Mouse (Mus musculus): ENCODE results near the gene Iqschfp.

The Iqschfp gene

GRCm38 (mm10) chr3:67954459-67955065, 62.5 kb downstream of the Iqschfp start:
- no peak for DNase-seq (ENCODE audit: low spot score)

DNA sequence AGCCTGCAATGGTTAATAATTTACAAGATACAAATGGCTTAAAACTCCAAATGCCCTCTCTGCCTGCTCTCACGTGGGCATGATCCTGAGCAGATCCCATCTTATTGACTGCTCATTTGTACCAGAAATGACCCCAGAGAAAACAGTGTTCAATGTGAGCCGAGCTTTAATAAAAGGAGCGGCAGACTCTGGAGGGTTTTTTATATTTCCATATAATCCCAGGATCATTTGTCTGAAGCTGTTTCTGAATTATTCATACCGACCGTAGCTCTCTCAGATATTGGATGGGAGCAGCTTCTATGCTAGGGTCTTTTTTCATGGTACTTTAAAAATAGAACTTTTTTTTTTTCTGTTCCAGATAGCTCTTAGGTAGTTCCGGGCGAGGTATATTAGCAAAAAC, 67.6 kb downstream of the Iqschfp start:
- no peak for DNase-seq (ENCODE audit: low spot score)

DNA sequence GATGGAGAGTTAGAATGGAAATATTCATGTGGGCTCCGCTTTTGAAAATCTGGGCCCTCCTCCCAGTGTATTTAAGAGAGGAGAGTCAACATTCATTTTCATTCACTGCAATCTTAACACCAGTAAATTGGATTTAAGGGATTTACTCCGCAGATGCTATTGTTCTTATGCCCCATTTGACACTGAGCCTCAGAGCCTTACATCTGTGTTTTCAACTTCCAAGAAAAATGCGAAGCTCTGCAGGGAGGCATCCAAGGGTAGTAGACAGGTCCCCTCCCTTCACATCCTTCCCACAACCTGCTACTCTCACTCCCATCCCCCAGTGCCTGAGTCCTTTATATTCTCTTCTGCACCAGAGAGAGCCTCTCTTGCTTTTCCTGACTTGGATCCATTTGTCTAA, 68.1 kb downstream of the Iqschfp start:
- no peak for DNase-seq (ENCODE audit: low spot score)

- no peak for DNase-seq (ENCODE audit: low spot score)
Observed at GRCm38 (mm10) chr3:67960727-67961126, 68.7 kb downstream of the Iqschfp start.

DNA sequence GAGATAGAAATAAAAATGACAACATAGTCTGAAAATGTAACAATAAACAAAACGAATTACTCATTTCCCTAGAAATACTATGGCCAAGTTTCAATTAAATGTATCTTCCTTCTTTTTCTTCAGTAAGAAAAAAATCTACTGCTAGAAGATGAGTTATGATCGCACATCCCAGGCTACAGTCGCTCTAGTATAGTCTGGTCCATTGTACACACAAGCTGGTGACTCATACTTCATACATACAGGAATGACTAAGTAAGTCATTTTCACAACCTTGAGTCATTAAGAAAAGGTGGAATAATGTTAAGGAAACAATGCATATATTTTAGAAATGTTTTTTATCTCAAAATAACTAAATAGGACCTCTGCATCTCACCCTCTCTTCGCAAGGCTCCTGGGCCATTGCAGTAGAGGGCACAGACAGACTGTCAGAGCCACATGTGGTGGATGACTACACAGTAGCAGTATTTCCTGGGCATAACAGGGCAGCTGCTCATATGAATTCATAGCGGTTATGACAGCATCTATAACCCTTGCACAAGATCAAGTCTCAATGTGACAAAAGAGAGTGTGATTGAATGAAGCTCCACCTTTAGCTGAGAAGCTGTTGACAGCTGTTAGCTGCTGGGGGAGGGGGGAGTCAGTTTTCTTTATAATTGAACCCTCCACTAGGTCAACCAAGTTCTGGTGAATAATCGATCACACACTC, 70.1 kb downstream of the Iqschfp start:
- DNase-seq (ENCODE audit: low spot score) = no peak

GRCm38 (mm10) chr3:67974340-67974998, 82.4 kb downstream of the Iqschfp start:
- DNase-seq (ENCODE audit: low spot score) = peak; percentile 32

DNA sequence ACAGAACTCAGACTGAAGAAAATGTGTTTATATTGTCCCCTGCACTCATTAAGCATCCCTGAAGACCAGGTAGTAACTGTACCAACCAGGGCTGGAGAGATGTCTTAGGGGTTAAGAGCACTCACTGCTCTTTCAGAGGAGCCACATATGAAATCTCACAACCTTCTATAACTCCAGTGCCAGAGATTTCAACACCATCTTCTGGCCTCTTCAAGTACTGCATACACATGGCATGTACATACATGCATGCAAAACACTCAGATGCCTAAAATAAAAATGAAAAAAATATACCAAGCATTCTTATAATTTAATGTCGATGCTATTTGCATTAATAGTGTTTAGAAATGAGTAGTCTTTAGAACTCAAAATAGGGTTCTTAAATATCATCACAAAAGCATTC, 88.0 kb downstream of the Iqschfp start:
- no peak for DNase-seq (ENCODE audit: low spot score)

GRCm38 (mm10) chr3:67983329-67983728, 91.3 kb downstream of the Iqschfp start:
- DNase-seq (ENCODE audit: low spot score) = no peak

DNA sequence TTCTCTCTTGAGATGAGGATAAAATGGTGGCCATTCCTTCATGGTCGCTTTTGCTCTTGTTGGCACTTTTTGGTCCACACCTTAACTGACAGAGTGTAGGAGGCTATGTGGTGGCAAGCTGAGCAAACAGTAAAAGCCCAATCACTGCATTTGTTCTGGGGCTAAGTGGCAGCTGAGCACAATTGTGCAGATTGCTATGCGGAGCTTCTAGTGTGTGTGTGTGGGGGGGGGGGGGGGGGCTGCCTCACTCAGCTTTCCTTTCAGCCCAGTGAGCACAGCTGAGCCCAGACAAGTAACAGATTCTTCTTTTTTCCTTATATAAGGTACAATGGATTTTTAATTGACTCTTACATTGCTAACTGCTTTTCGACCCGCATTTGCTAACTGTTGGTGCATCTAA, 110.4 kb downstream of the Iqschfp start:
- no peak for DNase-seq (ENCODE audit: low spot score)

- no peak for DNase-seq (ENCODE audit: low spot score)
Observed at GRCm38 (mm10) chr3:68012342-68012741, 120.3 kb downstream of the Iqschfp start.

GRCm38 (mm10) chr3:68015786-68016185, 123.8 kb downstream of the Iqschfp start:
- no peak for DNase-seq (ENCODE audit: low spot score)

DNA sequence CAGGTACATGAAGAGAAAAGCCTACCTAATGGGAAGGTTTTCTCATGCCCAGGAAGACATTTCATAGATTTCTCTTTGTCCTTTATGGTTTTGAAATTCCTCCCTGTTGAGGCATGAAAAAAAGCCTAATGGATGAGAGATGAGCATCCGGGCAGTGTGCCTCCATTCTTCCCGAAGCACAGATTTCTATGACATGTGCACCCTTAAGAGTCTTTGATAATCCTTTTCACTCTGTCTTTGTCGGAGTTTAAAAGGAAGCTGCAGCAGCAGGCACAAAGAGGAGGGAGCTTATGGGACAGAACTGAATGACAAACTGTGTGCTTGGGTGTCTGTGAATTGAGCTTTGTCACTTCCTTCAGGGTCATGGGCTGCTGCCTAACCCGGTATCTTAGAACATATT, 127.4 kb downstream of the Iqschfp start:
- no peak for DNase-seq (ENCODE audit: low spot score)

GRCm38 (mm10) chr3:68036097-68036496, 144.1 kb downstream of the Iqschfp start:
- DNase-seq (ENCODE audit: low spot score) = no peak

DNA sequence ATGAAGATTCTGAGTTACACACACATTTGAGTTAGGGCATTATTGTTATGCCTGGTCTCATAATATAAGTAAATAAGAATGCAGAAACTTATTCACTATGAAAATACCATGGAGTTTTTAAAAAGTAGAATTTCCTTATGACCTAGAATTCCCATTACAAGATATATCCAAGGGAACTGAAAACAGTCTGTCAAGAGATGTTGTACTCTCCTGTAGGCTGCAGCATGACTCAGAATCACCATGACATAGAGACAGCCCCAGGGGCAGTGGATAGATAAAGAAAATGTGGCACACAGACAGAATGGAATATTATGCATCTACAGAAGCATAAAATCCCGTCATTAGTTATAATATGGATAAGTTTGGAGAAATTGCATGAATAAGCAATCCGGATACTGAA, 150.9 kb downstream of the Iqschfp start:
- no peak for DNase-seq (ENCODE audit: low spot score)

GRCm38 (mm10) chr3:68045475-68046416, 153.7 kb downstream of the Iqschfp start:
- no peak for DNase-seq (ENCODE audit: low spot score)

DNA sequence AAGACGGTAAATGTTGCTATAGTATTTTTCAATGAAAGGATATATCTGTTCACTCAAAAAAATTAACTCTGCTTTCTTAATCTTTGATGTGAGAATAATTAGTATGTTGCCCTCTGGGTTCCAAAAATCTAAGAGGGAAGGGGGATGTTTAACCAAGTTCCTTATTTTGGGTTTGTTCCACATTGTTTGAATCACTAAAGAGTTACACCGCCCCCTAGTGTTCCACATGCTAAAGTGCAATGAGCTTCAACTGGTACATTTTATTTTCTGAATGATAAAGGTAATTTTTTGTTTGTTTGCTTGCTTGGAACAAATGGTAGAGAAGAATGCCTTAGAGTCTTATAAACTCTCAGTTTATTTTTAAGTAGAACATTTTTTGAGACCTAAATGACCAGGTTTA, 161.5 kb downstream of the Iqschfp start:
- no peak for DNase-seq (ENCODE audit: low spot score)

DNA sequence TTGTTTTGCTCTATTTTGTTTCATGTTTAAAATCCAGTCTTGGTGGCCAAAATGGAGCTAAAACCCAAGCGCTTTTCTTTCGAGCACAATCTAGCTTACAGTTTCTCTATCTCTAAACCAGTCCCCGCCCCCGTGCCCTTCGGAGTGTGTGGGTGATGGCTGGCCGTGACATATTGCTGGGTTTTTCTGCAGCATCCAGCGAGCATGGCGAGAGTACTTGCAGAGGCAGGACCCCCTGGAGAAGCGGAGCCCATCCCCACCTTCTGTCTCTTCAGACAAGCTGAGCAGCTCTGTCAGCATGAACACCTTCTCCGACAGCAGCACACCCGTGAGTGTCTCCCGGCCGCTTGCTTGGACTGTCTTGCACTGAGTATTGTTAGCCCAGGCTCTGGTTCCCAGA, 163.0 kb downstream of the Iqschfp start:
- DNase-seq (ENCODE audit: low spot score) = no peak

DNA sequence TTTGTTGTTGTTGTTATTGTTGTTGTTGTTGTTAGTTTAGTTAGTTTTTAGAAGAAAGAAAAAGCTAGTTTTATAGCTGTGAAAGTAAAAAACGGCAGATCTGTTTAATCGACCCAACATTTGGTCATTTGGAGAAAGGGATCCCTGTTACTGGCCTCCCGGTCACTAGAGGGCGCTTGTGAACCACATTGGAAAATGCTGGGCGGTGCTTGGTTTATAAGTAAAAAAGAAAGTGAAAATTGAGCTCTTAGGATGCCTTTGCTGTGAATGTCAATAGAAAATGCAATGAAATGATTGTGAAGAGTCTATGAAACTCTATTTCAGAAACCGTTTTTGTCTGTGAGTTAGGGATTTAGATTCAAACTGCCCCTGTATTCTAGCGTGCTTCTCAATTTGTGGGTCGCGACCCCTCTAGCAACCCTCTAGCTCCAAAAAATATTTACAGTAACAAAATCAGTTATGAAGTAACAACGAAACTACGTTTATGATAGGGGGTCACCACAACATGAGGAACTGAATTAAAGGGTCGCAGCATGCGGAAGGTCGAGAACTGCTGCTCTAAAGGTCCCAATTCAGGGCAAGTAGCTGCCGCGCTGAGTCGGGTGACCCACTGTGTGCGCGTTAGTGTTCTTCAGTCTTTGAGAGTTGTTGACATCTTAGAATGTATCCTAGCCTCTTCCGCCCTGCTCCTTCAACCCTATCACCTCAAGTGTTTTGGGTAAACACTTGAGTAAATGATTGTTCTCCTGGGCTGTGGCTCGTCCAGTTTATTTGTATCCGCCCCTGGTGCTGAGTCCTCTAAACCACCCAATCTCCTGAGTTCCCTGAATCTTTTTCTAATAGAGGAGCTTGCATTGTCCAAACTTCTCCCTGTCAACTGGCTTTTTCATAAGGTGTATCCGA, 164.6 kb downstream of the Iqschfp start:
- peak; percentile 59 for DNase-seq (ENCODE audit: low spot score)

GRCm38 (mm10) chr3:68059162-68059800, 167.2 kb downstream of the Iqschfp start:
- no peak for DNase-seq (ENCODE audit: low spot score)

DNA sequence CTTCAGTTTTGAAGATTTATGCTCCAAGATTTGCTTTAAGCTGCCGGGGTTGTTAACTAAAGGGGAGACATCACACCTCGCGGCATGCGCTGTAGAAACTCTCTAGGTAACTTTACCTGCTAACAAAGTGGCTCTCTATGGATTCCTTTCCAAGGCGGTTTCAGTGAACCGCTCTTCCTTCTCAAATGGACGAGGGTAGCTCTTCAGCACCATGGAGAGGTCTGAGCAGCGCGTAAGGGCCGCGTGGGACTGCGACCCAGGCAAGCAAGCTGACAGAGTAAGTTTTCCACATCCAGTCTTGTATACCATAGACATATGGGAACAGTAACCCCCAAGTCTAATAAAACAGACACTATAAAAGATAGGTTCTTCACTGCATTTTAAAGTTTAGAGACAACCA, 172.7 kb downstream of the Iqschfp start, which contains the start of gene Schip1:
Gene Schip1, plus strand, starts transcription at position 72 of the 400 bp plus-strand sequence.
- DNase-seq (ENCODE audit: low spot score) = no peak
